Mouse (Mus musculus): ENCODE results near the gene Rhbdf2.

Rhbdf2 gene

DNA sequence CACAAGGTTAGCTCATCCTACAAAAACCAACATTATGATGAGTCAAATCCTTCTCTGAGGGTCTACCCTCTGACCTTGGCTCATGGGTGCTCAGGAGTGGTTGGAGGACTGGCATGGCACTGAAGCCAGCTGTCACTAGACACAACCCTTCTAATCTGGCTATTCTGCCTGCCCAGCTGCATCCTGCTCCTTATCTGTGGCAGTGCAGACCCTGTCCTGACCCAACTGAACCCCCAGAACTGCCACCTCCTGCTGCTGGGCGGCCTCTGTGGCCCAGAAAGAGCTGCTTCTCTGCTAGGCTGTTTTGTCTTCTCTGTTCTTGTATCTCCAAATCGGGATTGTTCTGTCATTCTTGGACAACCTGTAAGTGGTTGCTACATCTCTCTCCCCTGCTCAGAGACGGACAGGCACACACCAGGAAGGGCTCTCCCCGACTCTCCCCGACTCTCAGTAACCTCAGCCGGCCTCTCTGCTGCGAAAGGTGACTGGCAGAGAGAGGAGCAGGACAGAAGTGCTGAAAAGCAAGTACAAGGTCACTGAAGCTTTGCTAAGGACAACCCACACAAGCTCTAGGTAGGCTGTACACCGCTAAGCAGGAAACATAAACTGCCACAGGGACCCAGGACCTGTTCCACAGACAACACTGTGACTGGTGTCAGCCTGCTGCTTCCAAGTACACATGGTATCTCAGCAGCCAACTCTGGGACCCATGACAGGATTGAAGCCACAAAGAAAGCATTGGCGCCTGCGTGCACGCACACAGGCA is 77.4 kb downstream of the Rhbdf2 start:
- DNase-seq (ENCODE audit: low spot score) = peak; percentile 73

DNA sequence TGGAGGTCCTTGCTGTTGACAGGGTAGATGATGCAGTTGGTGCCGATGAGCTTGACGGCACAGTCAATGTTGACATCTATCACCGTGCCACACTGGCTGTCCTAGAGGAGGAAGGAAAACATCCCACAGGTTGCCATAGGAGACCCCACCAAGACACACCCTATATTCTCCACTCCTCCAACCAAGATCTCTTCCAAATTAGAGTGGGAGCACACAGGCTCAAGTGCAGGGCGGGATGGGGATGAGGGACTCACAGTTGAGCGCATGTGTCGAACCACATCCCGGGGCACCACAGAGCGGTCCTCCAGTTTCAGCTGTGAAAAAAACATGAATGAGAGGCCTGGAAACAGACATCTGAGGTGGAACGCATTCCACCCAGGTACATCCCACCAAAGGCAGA is 78.0 kb downstream of the Rhbdf2 start:
- no peak for DNase-seq (ENCODE audit: low spot score)

Data from c-Kit-positive CD71-positive TER-119-positive erythroid progenitor cells, embryonic 14.5 days (primary cell).